ENCODE assay signal across 10 mouse cellular contexts in genomic region chr4:101458341-101458740, GRCm38 (mm10). TPM values are rescaled to one million over a fixed set of nuclear protein-coding genes. Genes with fewer than 3 reads are reported as not detected.
DNase-seq lines count a peak whose midpoint lies in the region; ATAC-seq lines count a peak whose summit lies in the region.
"Had no signal": no experiment of that assay in that cellular context is flagged by ENCODE, and none has a peak within 500 bp of the region (broad histone marks: within the 10 kb centered on the region; RNA-seq: fewer than 3 reads in every experiment).

No protein-coding gene starts in this region.

- H3K4me1 ChIP-seq in midbrain, embryonic 10.5 days, result no peaks in the 10 kb centered on the region
- no peaks in the 10 kb centered on the region for H3K4me1 ChIP-seq in midbrain, embryonic 16.5 days (ENCODE audit: control insufficient read depth, insufficient read depth, low read length)

- peak; percentile 32 for DNase-seq in midbrain, embryonic 10.5 days (ENCODE audit: low spot score)
- peak; percentile 77 for DNase-seq in ZHBTc4 (ENCODE audit: low read depth, low spot score)
- DNase-seq in heart, postnatal 10 days, result peak; percentile 62 to 78
- peak; percentile 67 for DNase-seq in layer of hippocampus, adult 9-10 months (ENCODE audit: low spot score)
- DNase-seq in lung, postnatal 36 days, result peak; percentile 78
- DNase-seq in thymus, postnatal 0 days (ENCODE audit: low spot score), result peak; percentile 43

- H3K27ac ChIP-seq in midbrain, embryonic 10.5 days (replicated peaks), result no peak overlapping the region
- H3K27ac ChIP-seq in midbrain, embryonic 16.5 days (ENCODE audit: low read length), result no peak overlapping the region

- H3K9me3 ChIP-seq in midbrain, embryonic 10.5 days (replicated peaks), result no peaks in the 10 kb centered on the region
- H3K9me3 ChIP-seq in midbrain, embryonic 16.5 days (replicated peaks; ENCODE audit: control insufficient read depth, low read length, poor library complexity, severe bottlenecking), result no peaks in the 10 kb centered on the region
- H3K9me3 ChIP-seq: megakaryocyte, embryonic 14.5 days had no signal

- intact Hi-C loops in heart, postnatal 10 days (cut with DNase I), result loop anchor here (2.0 kb wide), 3 partner anchors 66 to 110 kb away; no protein-coding TSS in a partner anchor

- no peak for ATAC-seq in midbrain, embryonic 16.5 days
- ATAC-seq in common myeloid progenitor, adult 5-6 weeks (replicated peaks; ENCODE audit: low read depth, poor library complexity, severe bottlenecking), result peak; percentile 87

- H3K4me2 ChIP-seq in midbrain, embryonic 16.5 days (ENCODE audit: low read length), result no peak overlapping the region

- H3K36me3 ChIP-seq in midbrain, embryonic 10.5 days, result peaks cover 34% of the 10 kb centered on the region
- no peaks in the 10 kb centered on the region for H3K36me3 ChIP-seq in midbrain, embryonic 16.5 days (ENCODE audit: control insufficient read depth, insufficient read depth, low read length)

- H3K27me3 ChIP-seq in midbrain, embryonic 10.5 days (ENCODE audit: low read depth, poor library complexity, severe bottlenecking), result no peaks in the 10 kb centered on the region
- no peaks in the 10 kb centered on the region for H3K27me3 ChIP-seq in midbrain, embryonic 16.5 days (ENCODE audit: control insufficient read depth, insufficient read depth, low read depth, low read length)
- H3K27me3 ChIP-seq: megakaryocyte, embryonic 14.5 days had no signal

- no peak overlapping the region for H3K9ac ChIP-seq in midbrain, embryonic 16.5 days (ENCODE audit: low read depth, low read length)

- 65% methylated on average over 2 of the region's 2 CpGs for WGBS in midbrain, embryonic 10.5 days
- WGBS in midbrain, embryonic 16.5 days, result 42% methylated on average over 2 of the region's 2 CpGs

- H3K4me3 ChIP-seq in midbrain, embryonic 10.5 days, result no peak overlapping the region
- H3K4me3 ChIP-seq in midbrain, embryonic 16.5 days (ENCODE audit: low read depth, low read length), result no peak overlapping the region
- H3K4me3 ChIP-seq: erythroblast, embryonic 14.5 days; megakaryocyte, embryonic 14.5 days had no signal

RNA-seq across cellular contexts. Expression of gene Dnajc6, which starts 38.1 kb away (rescaled TPM):
- 1.2 and 3.0 TPM in 2 replicates for polyA plus RNA-seq in midbrain, embryonic 10.5 days (2016; fragmentation: Nextera tagmentation; extraction: Ambion mirVana)
- polyA plus RNA-seq in midbrain, embryonic 16.5 days (2015; fragmentation: Nextera tagmentation; extraction: Ambion mirVana), result 62.0 and 77.1 TPM in 2 replicates
- 31.4 and 40.4 TPM in 2 replicates for total RNA-seq in common myeloid progenitor, adult 5-6 weeks (2017)
- total RNA-seq in heart, postnatal 10 days (2021), result under 1 TPM; 0.50 to 0.55 TPM
- 9.6 and 13.8 TPM in 2 replicates for polyA plus RNA-seq in thymus, postnatal 0 days (2015; fragmentation: Nextera tagmentation; extraction: Ambion mirVana)
- polyA plus RNA-seq: erythroblast, embryonic 14.5 days had no signal

RNA-seq across cellular contexts. Expression of gene Ak4, which starts 39.3 kb away (rescaled TPM):
- 35.7 and 47.8 TPM in 2 replicates for polyA plus RNA-seq in midbrain, embryonic 10.5 days (2016; fragmentation: Nextera tagmentation; extraction: Ambion mirVana)
- 9.0 and 9.2 TPM in 2 replicates for polyA plus RNA-seq in midbrain, embryonic 16.5 days (2015; fragmentation: Nextera tagmentation; extraction: Ambion mirVana)
- total RNA-seq in common myeloid progenitor, adult 5-6 weeks (2017), result 6.6 and 8.9 TPM in 2 replicates
- total RNA-seq in heart, postnatal 10 days (2021), result 10 to 100 TPM; 10.1 to 14.5 TPM
- 0.68 and 1.3 TPM in 2 replicates for polyA plus RNA-seq in thymus, postnatal 0 days (2015; fragmentation: Nextera tagmentation; extraction: Ambion mirVana)
